Mouse (Mus musculus): Measurements from ENCODE around the gene Epha4.

Gene Epha4

GRCm38 (mm10) chr1:77447061-77447614 is 67.8 kb downstream of the Epha4 start:
- DNase-seq (ENCODE audit: extremely low read depth, low read depth), result no peak

GRCm38 (mm10) chr1:77446438-77446837 is 68.5 kb downstream of the Epha4 start:
- DNase-seq (ENCODE audit: extremely low read depth, low read depth), result no peak

GRCm38 (mm10) chr1:77444648-77445047 is 70.2 kb downstream of the Epha4 start:
- no peak for DNase-seq (ENCODE audit: extremely low read depth, low read depth)

GRCm38 (mm10) chr1:77441987-77442386 is 72.9 kb downstream of the Epha4 start:
- DNase-seq (ENCODE audit: extremely low read depth, low read depth), result no peak

- DNase-seq (ENCODE audit: extremely low read depth, low read depth), result no peak
These were observed 73.5 kb downstream of the Epha4 start for GRCm38 (mm10) chr1:77441401-77441800.

GRCm38 (mm10) chr1:77440512-77440911 is 74.4 kb downstream of the Epha4 start:
- no peak for DNase-seq (ENCODE audit: extremely low read depth, low read depth)

GRCm38 (mm10) chr1:77439383-77440074 is 75.4 kb downstream of the Epha4 start:
- DNase-seq (ENCODE audit: extremely low read depth, low read depth), result no peak

- no peak for DNase-seq (ENCODE audit: extremely low read depth, low read depth)
These were observed 76.2 kb downstream of the Epha4 start for GRCm38 (mm10) chr1:77438639-77439038.

- no peak for DNase-seq (ENCODE audit: extremely low read depth, low read depth)
These were observed 76.8 kb downstream of the Epha4 start for GRCm38 (mm10) chr1:77437881-77438610.

GRCm38 (mm10) chr1:77435045-77435444 is 79.8 kb downstream of the Epha4 start:
- DNase-seq (ENCODE audit: extremely low read depth, low read depth), result no peak

- no peak for DNase-seq (ENCODE audit: extremely low read depth, low read depth)
These were observed 81.7 kb downstream of the Epha4 start for GRCm38 (mm10) chr1:77433148-77433547.

GRCm38 (mm10) chr1:77432489-77432888 is 82.4 kb downstream of the Epha4 start:
- no peak for DNase-seq (ENCODE audit: extremely low read depth, low read depth)

- DNase-seq (ENCODE audit: extremely low read depth, low read depth), result no peak
These were observed 85.7 kb downstream of the Epha4 start for GRCm38 (mm10) chr1:77429174-77429573.

GRCm38 (mm10) chr1:77426956-77427355 is 87.9 kb downstream of the Epha4 start:
- DNase-seq (ENCODE audit: extremely low read depth, low read depth), result no peak

- no peak for DNase-seq (ENCODE audit: extremely low read depth, low read depth)
These were observed 89.7 kb downstream of the Epha4 start for GRCm38 (mm10) chr1:77425171-77425570.

GRCm38 (mm10) chr1:77421081-77421480 is 93.8 kb downstream of the Epha4 start:
- no peak for DNase-seq (ENCODE audit: extremely low read depth, low read depth)

- DNase-seq (ENCODE audit: extremely low read depth, low read depth), result no peak
These were observed 94.5 kb downstream of the Epha4 start for GRCm38 (mm10) chr1:77420348-77420747.

- no peak for DNase-seq (ENCODE audit: extremely low read depth, low read depth)
These were observed 98.0 kb downstream of the Epha4 start for GRCm38 (mm10) chr1:77416872-77417271.

GRCm38 (mm10) chr1:77412871-77413669 is 101.8 kb downstream of the Epha4 start:
- DNase-seq (ENCODE audit: extremely low read depth, low read depth), result no peak

- DNase-seq (ENCODE audit: extremely low read depth, low read depth), result no peak
These were observed 102.6 kb downstream of the Epha4 start for GRCm38 (mm10) chr1:77412285-77412684.

- no peak for DNase-seq (ENCODE audit: extremely low read depth, low read depth)
These were observed 103.7 kb downstream of the Epha4 start for GRCm38 (mm10) chr1:77411222-77411621.

GRCm38 (mm10) chr1:77410716-77411115 is 104.2 kb downstream of the Epha4 start:
- DNase-seq (ENCODE audit: extremely low read depth, low read depth), result no peak
